Mouse (Mus musculus) liver, embryonic 12.5 days (tissue): ENCODE measurements around the gene Cep41. TPM values are rescaled to one million over a fixed set of nuclear protein-coding genes. Genes with fewer than 3 reads are reported as not detected.

ENCODE experiments used
- ATAC-seq: fragments of 200-750 bp; cut with Nextera tagmentation; 2 replicates; pipeline ENCODE4 v1.8.0; 2017; ENCODE audit warnings: moderate number of reproducible peaks, mild to moderate bottlenecking, moderate library complexity
- H3K27ac ChIP-seq: fragments of 300-500 bp; sonication (generic); 2 replicates; pipeline ENCODE4 v1.5.1; 2016; ENCODE audit warnings: mild to moderate bottlenecking
- H3K27me3 ChIP-seq: fragments of 300-500 bp; sonication (generic); replicated peaks from 2 replicates; pipeline ENCODE4 v1.6.1; 2016; ENCODE audit warnings: mild to moderate bottlenecking, moderate library complexity
- H3K36me3 ChIP-seq: fragments of 300-500 bp; sonication (generic); 2 replicates; pipeline ENCODE4 v1.6.1; 2016; ENCODE audit warnings: mild to moderate bottlenecking, moderate library complexity
- H3K4me1 ChIP-seq: fragments of 300-500 bp; sonication (generic); 2 replicates; pipeline ENCODE4 v1.6.1; 2016
- H3K4me2 ChIP-seq: fragments of 300-500 bp; sonication (generic); 2 replicates; pipeline ENCODE4 v1.6.1; 2016; ENCODE audit warnings: mild to moderate bottlenecking, moderate library complexity
- H3K4me3 ChIP-seq: fragments of 300-500 bp; sonication (generic); 2 replicates; pipeline ENCODE4 v1.5.1; 2016; ENCODE audit warnings: mild to moderate bottlenecking, moderate library complexity
- H3K9ac ChIP-seq: fragments of 300-500 bp; sonication (generic); 2 replicates; pipeline ENCODE4 v1.6.1; 2016; ENCODE audit warnings: mild to moderate bottlenecking, moderate library complexity
- H3K9me3 ChIP-seq: fragments of 300-500 bp; sonication (generic); replicated peaks from 2 replicates; pipeline ENCODE4 v1.6.1; 2016; ENCODE audit warnings: mild to moderate bottlenecking, moderate library complexity
- WGBS: fragments of 180-500 bp; shearing (Covaris S2); methylation state at CpG from one replicate; pipeline ENCODE4 v1.1.7; 2016; ENCODE audit not compliant: insufficient replicate concordance; 5-methylcytosine and 5-hydroxymethylcytosine counted together
- polyA plus RNA-seq: library from polyadenylated mRNA; unstranded; fragments of >200 nt; fragmentation: Nextera tagmentation; extraction: Ambion mirVana; gene quantifications from 2 replicates; pipeline ENCODE4 v1.2.1, GENCODE M21; 2016

The Cep41 gene
- polyA plus RNA-seq, 1 experiment from 2014 or later: 6.1 TPM

- no peaks in the 10 kb centered on the region for H3K9me3 ChIP-seq
These were observed 15.6 kb upstream of the Cep41 start for GRCm38 (mm10) chr6:30709115-30709514.

DNA sequence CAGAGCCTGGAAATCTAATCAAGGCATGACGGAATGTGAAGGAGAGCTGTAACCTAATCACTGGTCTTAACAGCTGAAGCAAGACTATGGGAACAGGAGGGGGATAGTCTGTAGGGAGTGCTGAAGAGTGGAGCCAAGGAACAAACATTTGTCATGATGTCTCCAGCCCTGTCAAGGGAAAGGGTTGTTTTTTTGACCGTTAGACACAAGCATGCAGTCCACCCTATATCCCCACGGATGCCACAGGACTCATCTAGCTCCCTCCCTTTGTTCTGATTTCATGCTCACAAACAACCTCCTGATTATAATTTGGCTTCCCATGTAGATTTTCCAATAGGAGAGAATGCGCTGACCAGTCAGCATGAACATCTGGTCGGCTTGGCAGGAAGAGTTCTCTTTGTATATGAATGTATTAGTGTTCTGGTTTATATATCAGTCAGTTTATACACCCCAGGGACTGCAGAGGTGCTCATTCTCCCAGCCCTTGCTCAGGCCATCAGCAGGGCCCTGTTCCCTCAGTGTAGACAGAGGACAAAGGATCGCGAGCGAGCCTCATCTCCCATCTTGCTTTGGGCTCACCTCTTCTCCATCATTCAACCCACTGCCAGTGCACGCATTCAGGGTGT is 10.5 kb upstream of the Cep41 start:
- Histone ChIP-seq H3K4me1 (peaks cover 18% of the 10 kb centered on the region), H3K27ac (no peak overlapping the region), H3K27me3 (no peaks in the 10 kb centered on the region), H3K36me3 (no peaks in the 10 kb centered on the region), H3K9ac (no peak overlapping the region), H3K9me3 (no peaks in the 10 kb centered on the region), H3K4me3 (no peak overlapping the region), H3K4me2 (no peak overlapping the region)
- 69% methylated on average over 9 of the region's 9 CpGs for WGBS
- no peak for ATAC-seq

More at GRCm38 (mm10) chr6:30709115-30709514, 15.6 kb upstream of the Cep41 start:
- Histone ChIP-seq H3K4me3 (no peak overlapping the region), H3K4me1 (peaks cover 34% of the 10 kb centered on the region), H3K27ac (no peak overlapping the region), H3K4me2 (no peak overlapping the region), H3K36me3 (no peaks in the 10 kb centered on the region), H3K9ac (no peak overlapping the region), H3K27me3 (no peaks in the 10 kb centered on the region)
- 69% methylated on average over 6 of the region's 6 CpGs for WGBS
- ATAC-seq: no peak

DNA sequence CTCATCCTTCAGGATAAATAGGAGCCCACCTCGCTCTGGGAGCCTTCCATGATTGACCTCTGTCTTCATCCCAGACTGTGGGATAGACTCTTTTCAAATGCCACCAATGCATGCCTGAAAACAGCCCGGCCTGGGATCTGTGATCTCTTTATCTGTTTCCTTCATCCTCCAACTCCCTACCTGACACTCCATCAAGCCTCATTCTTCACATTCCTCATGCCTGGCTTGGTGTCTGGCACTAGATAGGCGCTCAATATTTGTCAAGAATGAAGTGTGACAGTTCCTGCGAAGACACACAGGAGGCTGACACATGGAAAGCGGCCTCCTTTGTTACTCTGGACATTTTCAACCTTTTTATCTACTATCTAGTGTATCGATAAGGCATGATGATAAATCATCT is 9.9 kb upstream of the Cep41 start:
- WGBS: 52% methylated on average over 6 of the region's 6 CpGs
- Histone ChIP-seq H3K27me3 (no peaks in the 10 kb centered on the region), H3K9me3 (no peaks in the 10 kb centered on the region), H3K4me3 (no peak overlapping the region), H3K9ac (no peak overlapping the region), H3K4me1 (peaks cover 18% of the 10 kb centered on the region), H3K36me3 (no peaks in the 10 kb centered on the region), H3K27ac (no peak overlapping the region), H3K4me2 (no peak overlapping the region)
- no peak for ATAC-seq

- H3K4me3 ChIP-seq: no peak overlapping the region
- H3K9me3 ChIP-seq: no peaks in the 10 kb centered on the region
- no peaks in the 10 kb centered on the region for H3K27me3 ChIP-seq
- no peaks in the 10 kb centered on the region for H3K36me3 ChIP-seq
- peaks cover 18% of the 10 kb centered on the region for H3K4me1 ChIP-seq
- H3K4me2 ChIP-seq: no peak overlapping the region
- ATAC-seq: no peak
- 74% methylated on average over 6 of the region's 6 CpGs for WGBS
- H3K9ac ChIP-seq: no peak overlapping the region
- no peak overlapping the region for H3K27ac ChIP-seq
These were observed 9.3 kb upstream of the Cep41 start for GRCm38 (mm10) chr6:30702881-30703280.

- H3K4me2 ChIP-seq: peak overlapping the region; percentile 24
- ATAC-seq: no peak
- WGBS: 17% methylated on average over 6 of the region's 6 CpGs
These were observed 6.6 kb upstream of the Cep41 start for GRCm38 (mm10) chr6:30700182-30700581.

GRCm38 (mm10) chr6:30698036-30698435 is 4.5 kb upstream of the Cep41 start:
- WGBS: 75% methylated on average over 4 of the region's 4 CpGs
- Histone ChIP-seq H3K27ac (0 out of 2 replicates have a peak overlapping the region, but pooled peaks have one; percentile 40), H3K9me3 (no peaks in the 10 kb centered on the region), H3K27me3 (no peaks in the 10 kb centered on the region), H3K4me1 (peaks cover 24% of the 10 kb centered on the region), H3K9ac (no peak overlapping the region), H3K4me2 (no peak overlapping the region), H3K36me3 (no peaks in the 10 kb centered on the region), H3K4me3 (no peak overlapping the region)
- no peak for ATAC-seq

More at GRCm38 (mm10) chr6:30700182-30700581, 6.6 kb upstream of the Cep41 start:
- Histone ChIP-seq H3K27me3 (no peaks in the 10 kb centered on the region), H3K4me1 (peaks cover 18% of the 10 kb centered on the region), H3K4me3 (no peak overlapping the region), H3K27ac (peak overlapping the region; percentile 51; the same call in 1 of the 2 replicates), H3K9me3 (no peaks in the 10 kb centered on the region), H3K36me3 (no peaks in the 10 kb centered on the region), H3K9ac (no peak overlapping the region)

GRCm38 (mm10) chr6:30697464-30697863 is 3.9 kb upstream of the Cep41 start:
- WGBS: 62% methylated on average over 5 of the region's 5 CpGs
- H3K36me3 ChIP-seq: no peaks in the 10 kb centered on the region
- no peaks in the 10 kb centered on the region for H3K27me3 ChIP-seq
- no peak overlapping the region for H3K4me3 ChIP-seq
- H3K4me1 ChIP-seq: peaks cover 30% of the 10 kb centered on the region
- no peak for ATAC-seq
- H3K9ac ChIP-seq: no peak overlapping the region
- no peak overlapping the region for H3K4me2 ChIP-seq
- 0 out of 2 replicates have a peak overlapping the region, but pooled peaks have one; percentile 40 for H3K27ac ChIP-seq
- no peaks in the 10 kb centered on the region for H3K9me3 ChIP-seq

DNA sequence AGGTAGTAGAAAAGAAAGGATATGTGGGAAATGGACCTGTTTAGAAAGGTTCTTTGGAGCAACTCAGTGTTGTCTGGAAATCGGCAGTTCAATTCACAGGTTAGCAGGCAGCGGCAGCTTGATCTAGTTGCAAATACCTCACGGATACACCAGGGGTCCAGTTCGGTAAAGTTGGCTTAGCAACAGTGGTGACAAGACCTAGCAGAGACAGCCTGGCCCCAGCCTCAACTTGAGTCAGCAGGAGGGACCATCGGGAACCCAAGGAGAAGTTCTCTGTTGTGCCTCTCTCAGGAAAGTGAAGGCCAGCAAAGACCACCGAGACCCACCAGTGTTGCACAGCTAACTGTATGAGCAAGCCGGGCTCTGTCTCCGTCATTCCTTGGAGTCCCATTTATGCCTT is 1.6 kb upstream of the Cep41 start:
- Histone ChIP-seq H3K4me3 (no peak overlapping the region), H3K4me1 (peaks cover 26% of the 10 kb centered on the region), H3K27ac (no peak overlapping the region), H3K9ac (no peak overlapping the region), H3K27me3 (no peaks in the 10 kb centered on the region), H3K4me2 (no peak overlapping the region), H3K36me3 (no peaks in the 10 kb centered on the region), H3K9me3 (no peaks in the 10 kb centered on the region)
- WGBS: 83% methylated on average over 8 of the region's 8 CpGs
- no peak for ATAC-seq

GRCm38 (mm10) chr6:30694209-30694608 is 660 bp upstream of the Cep41 start:
- Histone ChIP-seq H3K4me2 (peak overlapping the region; percentile 90), H3K4me3 (peak overlapping the region; percentile 79), H3K27me3 (no peaks in the 10 kb centered on the region), H3K9me3 (no peaks in the 10 kb centered on the region), H3K27ac (no peak overlapping the region), H3K9ac (peak overlapping the region; percentile 79), H3K36me3 (no peaks in the 10 kb centered on the region), H3K4me1 (peaks cover 18% of the 10 kb centered on the region)
- 45% methylated on average over 6 of the region's 6 CpGs for WGBS
- no peak for ATAC-seq

DNA sequence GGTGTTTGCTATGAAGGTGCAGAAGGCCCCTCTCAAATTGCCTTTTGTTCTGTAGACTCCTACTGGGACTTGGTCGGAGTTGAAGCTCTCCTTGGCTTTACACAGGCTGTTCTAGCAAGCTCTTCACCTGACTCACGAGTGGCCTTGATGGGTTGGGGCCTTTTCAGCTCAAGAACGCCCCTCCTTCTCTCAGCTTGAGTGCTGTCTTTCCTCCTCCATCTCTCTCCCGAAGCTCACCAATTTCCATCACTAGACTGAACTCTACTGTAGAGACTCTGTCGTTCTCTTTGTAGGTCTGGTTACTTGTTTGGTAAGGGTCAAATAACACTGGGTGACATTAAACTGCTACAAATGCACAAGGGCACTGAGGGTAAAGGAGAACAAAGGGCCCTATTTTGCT is 723 bp downstream of the Cep41 start:
- Histone ChIP-seq H3K27ac (peak overlapping the region; percentile 81), H3K4me3 (peak overlapping the region; percentile 79), H3K4me1 (peaks cover 18% of the 10 kb centered on the region), H3K36me3 (no peaks in the 10 kb centered on the region), H3K9me3 (no peaks in the 10 kb centered on the region), H3K4me2 (peak overlapping the region; percentile 90), H3K9ac (peak overlapping the region; percentile 79), H3K27me3 (no peaks in the 10 kb centered on the region)
- 58% methylated on average over 5 of the region's 5 CpGs for WGBS
- no peak for ATAC-seq

GRCm38 (mm10) chr6:30687198-30687597 is 6.4 kb downstream of the Cep41 start:
- H3K4me3 ChIP-seq: no peak overlapping the region
- WGBS: 72% methylated on average over 7 of the region's 7 CpGs
- no peak overlapping the region for H3K4me2 ChIP-seq
- H3K4me1 ChIP-seq: peaks cover 12% of the 10 kb centered on the region
- no peaks in the 10 kb centered on the region for H3K9me3 ChIP-seq
- no peaks in the 10 kb centered on the region for H3K36me3 ChIP-seq
- no peak overlapping the region for H3K27ac ChIP-seq
- H3K27me3 ChIP-seq: no peaks in the 10 kb centered on the region
- no peak for ATAC-seq
- no peak overlapping the region for H3K9ac ChIP-seq

- H3K9ac ChIP-seq: no peak overlapping the region
- no peaks in the 10 kb centered on the region for H3K36me3 ChIP-seq
- no peaks in the 10 kb centered on the region for H3K9me3 ChIP-seq
- H3K27ac ChIP-seq: no peak overlapping the region
- H3K27me3 ChIP-seq: no peaks in the 10 kb centered on the region
- H3K4me2 ChIP-seq: no peak overlapping the region
- WGBS: 79% methylated on average over 1 of the region's 1 CpGs
- H3K4me1 ChIP-seq: peaks cover 15% of the 10 kb centered on the region
- no peak overlapping the region for H3K4me3 ChIP-seq
- ATAC-seq: no peak
These were observed 9.0 kb downstream of the Cep41 start for GRCm38 (mm10) chr6:30684570-30684969.
